Mouse (Mus musculus): Measurements from ENCODE around the gene Tmem104. TPM values are rescaled to one million over a fixed set of nuclear protein-coding genes. Genes with fewer than 3 reads are reported as not detected.

The Tmem104 gene
- total RNA-seq, 2 experiments from 2014 or later, result 18.1 to 18.2 TPM

DNA sequence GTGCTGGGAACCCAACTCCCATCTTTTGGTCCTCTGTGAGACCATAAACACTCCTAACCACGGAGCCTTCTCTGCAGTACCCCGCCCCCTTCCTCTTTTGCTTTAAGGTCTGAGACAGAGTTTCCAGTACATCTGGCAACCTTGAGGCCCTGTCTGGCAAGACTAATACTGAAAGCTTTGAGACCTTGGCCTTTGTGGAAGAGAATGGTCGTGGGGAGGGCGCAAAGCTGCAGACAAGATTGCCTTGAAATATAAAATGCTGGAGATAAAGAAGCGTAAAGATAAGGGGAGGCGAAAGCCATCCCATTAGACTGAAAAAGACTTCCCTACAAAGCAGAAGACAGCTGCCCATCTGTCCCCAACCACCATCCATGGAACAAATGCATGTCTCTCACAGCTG is 88.2 kb downstream of the Tmem104 start:
- intact Hi-C loops (cut with DNase I), result no loop called here
- DNase-seq, result no peak

DNA sequence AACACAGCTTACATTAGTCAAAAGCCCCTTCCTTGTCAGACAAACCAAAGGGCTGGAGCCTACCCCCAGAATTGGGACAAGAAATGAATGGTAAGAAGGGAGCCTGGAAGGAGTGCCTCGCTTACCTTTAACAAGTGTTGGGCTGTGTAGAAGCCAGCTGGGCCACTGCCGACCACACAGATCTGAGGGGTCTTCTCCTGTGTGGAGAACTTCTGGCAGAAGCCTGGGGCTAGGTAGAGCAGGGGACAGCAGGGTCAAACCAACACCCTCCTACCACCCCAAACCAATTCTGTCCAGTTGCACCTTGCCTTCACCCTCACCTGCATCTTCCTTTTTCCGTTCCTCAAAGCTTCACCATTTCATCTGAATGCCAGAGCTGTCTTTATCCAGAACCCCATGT is 88.7 kb downstream of the Tmem104 start:
- intact Hi-C loops (cut with DNase I), result no loop called here
- no peak for DNase-seq

DNA sequence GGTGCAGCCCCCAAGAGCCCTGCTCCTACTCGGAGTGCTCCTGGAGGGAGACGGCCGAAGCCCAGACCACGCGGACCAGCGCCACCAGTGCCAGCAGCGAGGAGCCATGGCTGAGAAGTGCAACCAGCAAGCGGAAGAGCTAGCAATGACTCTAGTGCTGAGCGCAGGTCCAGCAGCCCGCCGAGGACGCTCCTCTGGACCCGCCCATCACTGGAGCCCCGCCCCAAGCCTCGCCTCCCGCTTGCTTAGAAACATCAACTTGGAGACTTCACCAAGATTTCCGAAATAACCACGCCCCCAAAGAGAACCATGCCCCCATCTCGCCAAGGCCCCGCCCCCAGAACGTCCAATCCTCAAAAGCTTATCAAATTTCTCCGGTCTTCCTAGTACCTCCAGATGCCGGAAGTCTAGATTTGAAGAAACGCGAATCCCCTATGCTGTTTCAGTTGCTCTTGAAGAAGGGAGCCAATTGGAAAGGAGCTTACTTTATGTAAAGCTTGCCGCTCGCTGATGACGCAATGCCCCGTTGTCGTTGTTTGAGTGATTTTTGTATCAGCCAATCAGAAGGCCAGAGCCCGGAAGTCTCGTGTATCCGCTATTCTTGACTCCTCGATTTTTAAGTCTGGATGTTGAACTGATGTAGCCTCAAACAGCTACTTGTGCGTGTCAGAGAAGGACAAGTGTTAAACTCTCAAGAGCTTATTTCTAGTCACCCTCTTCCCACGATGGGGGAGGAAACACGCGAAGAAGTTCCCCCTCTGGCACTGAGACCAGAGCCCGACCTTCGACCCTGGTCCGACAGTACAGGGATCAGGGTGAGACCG is 89.7 kb downstream of the Tmem104 start, which contains the start of gene Fdxr:
Gene Fdxr, minus strand, starts transcription at position 271 of the 824 bp plus-strand sequence.
- peak; percentile 98 for DNase-seq
- intact Hi-C loops (cut with DNase I), result no loop called here

GRCm38 (mm10) chr11:115277604-115277975 is 90.3 kb downstream of the Tmem104 start:
- intact Hi-C loops (cut with DNase I), result no loop called here
- no peak for DNase-seq

GRCm38 (mm10) chr11:115278176-115278575 is 90.9 kb downstream of the Tmem104 start:
- intact Hi-C loops (cut with DNase I), result no loop called here
- DNase-seq, result no peak

DNA sequence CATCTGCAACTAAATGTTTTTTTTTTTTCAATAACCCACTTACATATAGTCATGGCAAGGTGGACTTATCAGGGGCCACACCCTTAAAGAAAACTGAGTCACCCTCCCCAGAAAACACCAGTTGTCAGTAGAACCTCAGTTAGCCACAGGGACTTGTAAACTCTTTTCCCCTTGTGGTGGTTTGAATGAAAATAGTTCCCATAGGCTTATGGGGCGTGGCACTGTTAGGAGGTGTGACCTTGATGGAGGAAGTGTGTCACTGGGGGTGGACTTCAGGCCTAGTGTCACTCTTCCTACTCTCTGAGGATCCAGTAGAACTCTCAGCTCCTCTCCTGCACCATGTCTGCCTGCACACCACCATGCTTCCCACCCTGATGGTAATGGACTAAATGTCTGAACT is 92.4 kb downstream of the Tmem104 start:
- intact Hi-C loops (cut with DNase I), result no loop called here
- DNase-seq, result no peak

DNA sequence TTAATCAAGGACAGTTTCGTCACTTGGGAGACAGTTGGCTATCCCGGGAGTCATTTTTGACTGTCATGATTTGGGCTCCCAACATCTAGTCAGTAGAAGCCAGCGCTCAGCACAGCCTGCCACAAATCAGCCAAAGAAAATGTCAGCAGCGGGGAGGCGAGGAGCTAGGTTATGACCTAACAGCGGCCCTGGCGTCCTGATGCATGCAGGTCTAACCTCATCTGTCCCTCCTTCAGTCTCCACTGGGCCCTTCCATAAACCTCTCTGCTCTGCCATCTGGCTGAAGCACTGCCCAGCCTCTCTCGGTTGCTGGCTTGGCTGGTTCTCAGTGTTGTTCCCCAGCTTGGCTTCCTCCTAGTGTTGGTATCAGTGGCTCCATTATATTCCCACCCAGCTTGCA is 95.0 kb downstream of the Tmem104 start:
- DNase-seq, result peak; percentile 43
- intact Hi-C loops (cut with DNase I), result no loop called here

DNA sequence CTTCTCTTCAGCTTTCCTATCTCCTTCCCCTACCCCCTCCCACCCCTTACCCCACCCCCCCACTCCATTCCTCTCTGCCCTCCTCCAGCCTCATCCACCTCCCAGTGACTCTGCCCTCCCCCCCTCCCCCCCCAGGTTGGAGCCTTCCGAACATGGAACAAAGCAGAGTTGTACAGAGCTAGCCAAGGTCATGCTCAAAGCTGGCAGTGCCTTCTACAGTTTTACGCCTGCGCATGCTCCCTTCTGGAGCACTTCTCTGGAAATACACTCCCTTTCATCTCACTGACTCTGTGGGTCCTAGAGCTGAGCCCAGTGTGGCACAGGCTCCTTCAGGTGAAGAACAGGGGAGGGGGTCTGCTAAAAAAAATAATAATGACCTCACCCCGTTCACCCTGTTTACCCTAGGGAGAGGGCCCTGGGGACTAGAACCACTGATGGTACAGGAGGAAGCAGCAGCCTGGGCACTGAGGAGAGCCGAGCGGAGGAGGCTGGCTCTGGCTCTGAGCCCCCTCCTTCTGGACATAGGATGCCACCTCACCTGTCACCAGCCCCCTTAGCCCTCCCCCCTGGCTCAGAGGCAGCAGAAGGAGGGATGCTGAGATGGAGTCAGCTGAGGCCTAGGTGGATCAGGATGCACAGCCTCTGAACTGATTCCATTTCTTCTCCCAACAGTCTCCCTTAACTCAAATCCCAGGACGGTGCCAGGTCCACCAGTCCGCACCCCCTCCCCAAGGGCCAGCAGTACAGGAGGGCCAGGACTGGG is 95.6 kb downstream of the Tmem104 start:
- intact Hi-C loops (cut with DNase I), result no loop called here
- DNase-seq, result no peak

DNA sequence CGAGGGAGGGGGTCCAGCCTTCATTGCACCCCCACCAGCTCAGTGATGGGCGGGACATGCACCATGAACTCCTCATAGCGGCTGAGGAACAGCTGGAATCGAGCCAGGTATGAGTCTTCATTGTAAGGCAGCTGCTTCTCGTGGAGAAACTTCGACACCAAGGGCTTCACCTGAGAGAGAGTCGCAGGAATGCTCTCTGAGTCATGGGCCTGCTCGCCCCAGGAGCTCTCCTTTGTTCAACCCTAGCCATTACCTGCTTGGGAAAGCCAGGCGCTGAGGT is 96.1 kb downstream of the Tmem104 start:
- no peak for DNase-seq
- intact Hi-C loops (cut with DNase I), result no loop called here

DNA sequence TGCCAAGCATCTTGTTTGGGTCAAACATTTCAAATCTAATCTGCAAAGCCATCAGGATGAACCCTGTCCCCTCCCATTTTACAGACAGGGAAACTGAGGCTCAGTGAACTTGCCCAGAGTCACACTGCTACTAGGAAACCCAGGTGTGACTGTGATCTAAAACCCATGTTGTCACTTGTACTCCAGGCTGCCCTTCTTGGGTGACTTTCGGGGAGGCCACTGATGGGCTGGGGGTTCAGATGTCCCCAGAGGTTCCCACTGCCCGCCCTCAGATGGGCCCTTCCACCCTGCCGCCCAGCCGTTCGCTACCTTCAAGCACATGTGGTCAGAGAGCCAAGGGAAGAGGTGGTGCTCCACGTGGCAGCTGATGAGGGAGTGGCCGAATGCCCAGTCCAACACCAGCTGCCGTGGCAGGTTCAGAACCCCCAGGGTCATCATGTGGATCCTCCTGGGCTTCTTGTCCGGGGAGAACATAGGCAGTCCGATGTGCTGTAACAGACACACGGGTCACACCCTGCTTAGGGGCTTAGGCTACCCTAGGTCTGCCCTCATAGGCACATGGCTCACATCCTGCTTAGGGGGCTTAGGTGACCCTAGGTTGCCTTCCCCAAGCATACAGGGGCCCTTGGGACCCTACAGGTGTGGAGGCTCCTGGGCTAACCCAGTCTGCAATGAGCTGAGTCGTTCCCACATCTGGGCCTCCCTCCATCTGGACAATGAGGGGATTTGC is 96.8 kb downstream of the Tmem104 start:
- DNase-seq, result no peak
- intact Hi-C loops (cut with DNase I), result no loop called here

GRCm38 (mm10) chr11:115285282-115285681 is 98.0 kb downstream of the Tmem104 start:
- DNase-seq, result no peak
- intact Hi-C loops (cut with DNase I), result no loop called here

DNA sequence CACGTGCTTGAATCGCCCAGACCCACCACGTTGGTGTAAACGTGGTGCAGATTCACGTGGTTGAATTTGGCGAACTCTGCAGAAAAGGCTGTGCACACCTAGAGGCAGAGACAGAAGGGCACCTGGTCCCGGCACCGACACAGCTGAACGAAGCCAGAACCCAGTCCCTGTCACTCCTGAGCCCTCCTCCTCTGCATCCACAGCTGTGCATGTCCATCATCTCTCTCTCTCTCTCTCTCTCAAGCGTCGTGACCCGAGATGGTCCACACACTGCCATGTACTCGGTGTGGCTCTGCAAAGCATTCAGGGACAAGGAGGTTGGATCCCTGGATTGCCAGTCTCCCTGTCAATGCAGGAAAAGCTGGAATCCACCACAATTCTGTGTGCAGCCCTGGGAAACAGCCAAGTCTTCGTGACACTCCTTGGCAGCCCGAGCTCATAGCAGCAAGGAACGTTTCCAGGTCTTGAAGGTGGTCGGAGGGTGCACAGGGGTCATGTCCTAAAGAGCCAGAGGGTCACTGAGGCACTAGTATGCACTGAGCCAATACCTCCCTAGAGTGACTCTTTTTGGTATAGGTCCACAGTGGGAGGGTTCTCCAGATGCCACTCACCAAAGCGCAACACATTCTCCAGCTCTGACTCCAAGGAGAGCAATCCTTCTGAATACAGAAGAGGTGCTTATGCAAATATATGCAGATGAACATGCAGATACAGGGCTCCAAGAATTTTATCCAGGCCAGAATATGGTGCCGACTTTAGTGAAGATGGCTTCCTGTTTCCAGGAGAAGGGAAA is 99.1 kb downstream of the Tmem104 start:
- DNase-seq, result no peak
- intact Hi-C loops (cut with DNase I), result no loop called here

- intact Hi-C loops (cut with DNase I), result no loop called here
- DNase-seq, result no peak
Observed at GRCm38 (mm10) chr11:115287386-115287785, 100.1 kb downstream of the Tmem104 start.

DNA sequence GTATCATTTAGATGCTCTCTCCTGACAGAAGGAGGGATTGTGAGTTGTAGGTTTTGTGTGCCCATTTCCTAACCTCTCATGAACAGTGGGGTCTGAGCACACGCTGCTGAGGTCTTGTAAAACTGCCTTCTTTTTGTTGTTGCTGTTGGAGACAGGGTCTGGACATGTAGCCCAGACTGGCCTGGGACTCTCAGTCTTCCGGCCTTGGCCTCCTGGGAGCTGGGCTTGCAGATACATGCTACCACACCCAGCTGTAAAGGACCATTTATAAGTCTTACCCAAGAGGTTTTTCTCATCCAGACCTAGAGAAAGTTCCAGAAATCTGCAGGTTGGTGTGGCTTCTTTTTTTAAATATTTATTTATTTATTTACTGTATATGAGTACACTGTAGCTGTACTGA is 101.0 kb downstream of the Tmem104 start:
- intact Hi-C loops (cut with DNase I), result no loop called here

GRCm38 (mm10) chr11:115289885-115290284 is 102.6 kb downstream of the Tmem104 start:
- intact Hi-C loops (cut with DNase I), result no loop called here
- DNase-seq, result no peak

More for the DNA sequence above, 101.0 kb downstream of the Tmem104 start:
- no peak for DNase-seq

GRCm38 (mm10) chr11:115290314-115290713 is 103.0 kb downstream of the Tmem104 start:
- intact Hi-C loops (cut with DNase I), result no loop called here
- no peak for DNase-seq

GRCm38 (mm10) chr11:115290919-115291318 is 103.6 kb downstream of the Tmem104 start:
- intact Hi-C loops (cut with DNase I), result no loop called here
- no peak for DNase-seq

DNA sequence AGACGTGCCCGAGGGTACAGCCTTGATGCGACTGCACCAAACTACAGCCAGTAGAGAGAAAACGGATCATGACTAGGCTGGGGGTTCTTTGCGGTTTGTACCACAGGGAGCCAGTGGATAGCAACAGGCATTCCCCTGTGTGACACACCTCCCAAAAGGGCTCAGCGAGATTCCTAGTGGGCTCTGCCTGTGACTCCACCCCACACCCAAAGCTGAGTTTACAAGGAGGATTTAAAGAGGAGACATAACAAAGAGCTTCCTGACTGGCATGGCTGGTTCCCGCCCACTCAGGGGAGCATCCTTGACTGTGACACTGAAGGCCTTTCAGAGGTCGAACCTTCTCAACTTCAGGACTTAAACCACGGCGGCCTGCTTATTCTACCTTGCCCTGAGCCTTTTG is 104.2 kb downstream of the Tmem104 start:
- intact Hi-C loops (cut with DNase I), result no loop called here
- DNase-seq, result no peak

DNA sequence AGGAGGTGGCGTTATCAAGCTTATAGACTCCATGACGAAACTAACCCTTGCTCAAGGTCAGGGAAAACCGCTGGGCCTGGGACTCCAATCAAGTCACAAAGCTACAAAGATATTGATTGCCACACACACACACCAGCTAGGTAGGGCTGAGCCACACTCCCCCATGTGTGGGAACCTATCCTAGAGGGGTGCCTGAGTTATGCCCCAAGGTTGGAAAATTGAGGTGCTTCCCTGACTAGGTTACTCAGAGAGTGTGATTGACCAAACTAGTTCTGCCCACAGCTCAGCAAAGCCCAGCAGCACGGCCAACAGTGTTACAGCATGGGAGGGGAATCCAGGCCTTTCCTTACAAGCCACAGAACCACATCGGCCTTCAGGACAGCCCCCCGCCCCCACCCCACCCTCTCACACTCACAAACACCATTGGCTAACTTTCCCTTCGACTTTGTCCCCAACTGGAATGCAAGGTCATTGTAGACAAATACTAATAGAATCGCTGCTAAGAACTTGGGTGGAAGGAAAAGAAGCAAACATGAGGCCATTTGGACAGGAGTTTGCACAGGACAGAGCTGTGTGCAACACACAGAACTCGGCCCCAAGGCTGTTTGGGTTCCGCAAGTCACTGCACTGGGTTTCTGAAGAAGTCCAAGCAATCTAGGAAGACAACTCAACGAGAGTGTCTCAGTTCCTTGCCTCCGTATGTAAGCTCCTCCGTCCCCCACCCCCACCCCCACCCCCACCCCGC is 105.5 kb downstream of the Tmem104 start:
- intact Hi-C loops (cut with DNase I), result no loop called here
- DNase-seq, result no peak

GRCm38 (mm10) chr11:115295939-115296338 is 108.7 kb downstream of the Tmem104 start:
- no peak for DNase-seq
- intact Hi-C loops (cut with DNase I), result no loop called here

All from left cerebral cortex, postnatal 4 days (tissue).